Mouse (Mus musculus): ENCODE data around the gene Rtn4r. TPM values are rescaled to one million over a fixed set of nuclear protein-coding genes. Genes with fewer than 3 reads are reported as not detected.
A peak's percentile ranks its signal among the peaks of the same experiment; 100 is the strongest.

Rtn4r gene
- polyA plus RNA-seq, 1 experiment from 2014 or later: 10.7 TPM

GRCm38 (mm10) chr16:18119031-18119730, 8.3 kb upstream of the Rtn4r start:
- no peaks in the 10 kb centered on the region for H3K4me1 ChIP-seq (ENCODE audit: control insufficient read depth, insufficient read depth, low read length)
- peak; percentile 80 for DNase-seq (ENCODE audit: low spot score)
- H3K27ac ChIP-seq (ENCODE audit: low read depth, low read length): no peak overlapping the region
- no peak overlapping the region for H3K4me2 ChIP-seq (ENCODE audit: low read depth)
- H3K27me3 ChIP-seq (ENCODE audit: control insufficient read depth, insufficient read depth, low read length): no peaks in the 10 kb centered on the region
- 19% methylated on average over 8 of the region's 8 CpGs for WGBS
- ATAC-seq (ENCODE audit: insufficient read depth, low FRiP score, low TSS enrichment): peak; percentile 81
- H3K36me3 ChIP-seq (ENCODE audit: control insufficient read depth, insufficient read depth, low read length): no peaks in the 10 kb centered on the region
- no peak overlapping the region for H3K4me3 ChIP-seq (ENCODE audit: low read depth, low read length)
- no peak overlapping the region for H3K9ac ChIP-seq (ENCODE audit: low read length)
- no peaks in the 10 kb centered on the region for H3K9me3 ChIP-seq (ENCODE audit: control insufficient read depth, low read length)

- no peaks in the 10 kb centered on the region; the same call in 1 of the 2 replicates for H3K4me1 ChIP-seq (ENCODE audit: control insufficient read depth, insufficient read depth, low read length)
- H3K9me3 ChIP-seq (ENCODE audit: control insufficient read depth, low read length): no peaks in the 10 kb centered on the region
- DNase-seq (ENCODE audit: low spot score) (no peak), ATAC-seq (ENCODE audit: insufficient read depth, low FRiP score, low TSS enrichment) (no peak)
- no peak overlapping the region for H3K27ac ChIP-seq (ENCODE audit: low read depth, low read length)
- H3K9ac ChIP-seq (ENCODE audit: low read length): no peak overlapping the region
- no peak overlapping the region for H3K4me2 ChIP-seq (ENCODE audit: low read depth)
- H3K36me3 ChIP-seq (ENCODE audit: control insufficient read depth, insufficient read depth, low read length): no peaks in the 10 kb centered on the region
- WGBS: 68% methylated on average over 2 of the region's 2 CpGs
- H3K27me3 ChIP-seq (ENCODE audit: control insufficient read depth, insufficient read depth, low read length): peaks cover 16% of the 10 kb centered on the region
- no peak overlapping the region for H3K4me3 ChIP-seq (ENCODE audit: low read depth, low read length)
Observed at GRCm38 (mm10) chr16:18122740-18123139, 4.7 kb upstream of the Rtn4r start.

- WGBS: 71% methylated on average over 1 of the region's 1 CpGs
- no peak overlapping the region for H3K27ac ChIP-seq (ENCODE audit: low read depth, low read length)
Observed at GRCm38 (mm10) chr16:18123471-18123870, 4.0 kb upstream of the Rtn4r start.

GRCm38 (mm10) chr16:18124040-18124439, 3.4 kb upstream of the Rtn4r start:
- peaks cover 23% of the 10 kb centered on the region for H3K27me3 ChIP-seq (ENCODE audit: control insufficient read depth, insufficient read depth, low read length)
- DNase-seq (ENCODE audit: low spot score): no peak
- 79% methylated on average over 4 of the region's 4 CpGs for WGBS
- no peak overlapping the region for H3K4me2 ChIP-seq (ENCODE audit: low read depth)
- H3K9me3 ChIP-seq (ENCODE audit: control insufficient read depth, low read length): no peaks in the 10 kb centered on the region
- no peak for ATAC-seq (ENCODE audit: insufficient read depth, low FRiP score, low TSS enrichment)
- no peak overlapping the region for H3K27ac ChIP-seq (ENCODE audit: low read depth, low read length)
- H3K4me3 ChIP-seq (ENCODE audit: low read depth, low read length): no peak overlapping the region
- no peaks in the 10 kb centered on the region for H3K36me3 ChIP-seq (ENCODE audit: control insufficient read depth, insufficient read depth, low read length)
- H3K9ac ChIP-seq (ENCODE audit: low read length): no peak overlapping the region
- no peaks in the 10 kb centered on the region; the same call in 1 of the 2 replicates for H3K4me1 ChIP-seq (ENCODE audit: control insufficient read depth, insufficient read depth, low read length)

More at GRCm38 (mm10) chr16:18123471-18123870, 4.0 kb upstream of the Rtn4r start:
- Histone ChIP-seq H3K36me3 (ENCODE audit: control insufficient read depth, insufficient read depth, low read length) (no peaks in the 10 kb centered on the region), H3K27me3 (ENCODE audit: control insufficient read depth, insufficient read depth, low read length) (peaks cover 18% of the 10 kb centered on the region), H3K4me1 (ENCODE audit: control insufficient read depth, insufficient read depth, low read length) (no peaks in the 10 kb centered on the region; the same call in 1 of the 2 replicates), H3K9ac (ENCODE audit: low read length) (no peak overlapping the region), H3K9me3 (ENCODE audit: control insufficient read depth, low read length) (no peaks in the 10 kb centered on the region), H3K4me3 (ENCODE audit: low read depth, low read length) (no peak overlapping the region), H3K4me2 (ENCODE audit: low read depth) (no peak overlapping the region)
- DNase-seq (ENCODE audit: low spot score): no peak
- no peak for ATAC-seq (ENCODE audit: insufficient read depth, low FRiP score, low TSS enrichment)

- no peak for ATAC-seq (ENCODE audit: insufficient read depth, low FRiP score, low TSS enrichment)
- no peaks in the 10 kb centered on the region; the same call in 1 of the 2 replicates for H3K4me1 ChIP-seq (ENCODE audit: control insufficient read depth, insufficient read depth, low read length)
- DNase-seq (ENCODE audit: low spot score): no peak
- no peak overlapping the region for H3K4me2 ChIP-seq (ENCODE audit: low read depth)
- no peak overlapping the region for H3K27ac ChIP-seq (ENCODE audit: low read depth, low read length)
- WGBS: 28% methylated on average over 5 of the region's 5 CpGs
- H3K9ac ChIP-seq (ENCODE audit: low read length): 0 out of 2 replicates have a peak overlapping the region, but pooled peaks have one; percentile 11
- no peaks in the 10 kb centered on the region for H3K9me3 ChIP-seq (ENCODE audit: control insufficient read depth, low read length)
- peaks cover 29% of the 10 kb centered on the region for H3K27me3 ChIP-seq (ENCODE audit: control insufficient read depth, insufficient read depth, low read length)
- no peak overlapping the region for H3K4me3 ChIP-seq (ENCODE audit: low read depth, low read length)
- no peaks in the 10 kb centered on the region for H3K36me3 ChIP-seq (ENCODE audit: control insufficient read depth, insufficient read depth, low read length)
Observed at GRCm38 (mm10) chr16:18124626-18125025, 2.8 kb upstream of the Rtn4r start.

GRCm38 (mm10) chr16:18125131-18125530, 2.3 kb upstream of the Rtn4r start:
- Histone ChIP-seq H3K4me3 (ENCODE audit: low read depth, low read length) (no peak overlapping the region), H3K9me3 (ENCODE audit: control insufficient read depth, low read length) (no peaks in the 10 kb centered on the region), H3K9ac (ENCODE audit: low read length) (no peak overlapping the region), H3K27me3 (ENCODE audit: control insufficient read depth, insufficient read depth, low read length) (peaks cover 29% of the 10 kb centered on the region), H3K4me2 (ENCODE audit: low read depth) (no peak overlapping the region), H3K27ac (ENCODE audit: low read depth, low read length) (no peak overlapping the region), H3K4me1 (ENCODE audit: control insufficient read depth, insufficient read depth, low read length) (no peaks in the 10 kb centered on the region; the same call in 1 of the 2 replicates), H3K36me3 (ENCODE audit: control insufficient read depth, insufficient read depth, low read length) (no peaks in the 10 kb centered on the region)
- ATAC-seq (ENCODE audit: insufficient read depth, low FRiP score, low TSS enrichment) (no peak), DNase-seq (ENCODE audit: low spot score) (no peak)
- WGBS: 63% methylated on average over 2 of the region's 2 CpGs

- ATAC-seq (ENCODE audit: insufficient read depth, low FRiP score, low TSS enrichment) (no peak), DNase-seq (ENCODE audit: low spot score) (no peak)
- Histone ChIP-seq H3K27me3 (ENCODE audit: control insufficient read depth, insufficient read depth, low read length) (peaks cover 29% of the 10 kb centered on the region), H3K4me1 (ENCODE audit: control insufficient read depth, insufficient read depth, low read length) (no peaks in the 10 kb centered on the region; the same call in 1 of the 2 replicates), H3K4me3 (ENCODE audit: low read depth, low read length) (no peak overlapping the region), H3K4me2 (ENCODE audit: low read depth) (no peak overlapping the region), H3K9ac (ENCODE audit: low read length) (no peak overlapping the region), H3K36me3 (ENCODE audit: control insufficient read depth, insufficient read depth, low read length) (no peaks in the 10 kb centered on the region), H3K9me3 (ENCODE audit: control insufficient read depth, low read length) (no peaks in the 10 kb centered on the region), H3K27ac (ENCODE audit: low read depth, low read length) (no peak overlapping the region)
- WGBS: 79% methylated on average over 3 of the region's 3 CpGs
Observed at GRCm38 (mm10) chr16:18126211-18126610, 1.2 kb upstream of the Rtn4r start.

GRCm38 (mm10) chr16:18127871-18128563, 575 bp downstream of the Rtn4r start:
- DNase-seq (ENCODE audit: low spot score) (peak; percentile 21), ATAC-seq (ENCODE audit: insufficient read depth, low FRiP score, low TSS enrichment) (peak; percentile 43; the same call in 1 of the 2 replicates)
- Histone ChIP-seq H3K9me3 (ENCODE audit: control insufficient read depth, low read length) (no peaks in the 10 kb centered on the region), H3K4me2 (ENCODE audit: low read depth) (peak overlapping the region; percentile 97), H3K27me3 (ENCODE audit: control insufficient read depth, insufficient read depth, low read length) (peaks cover 29% of the 10 kb centered on the region), H3K4me3 (ENCODE audit: low read depth, low read length) (peak overlapping the region; percentile 69), H3K36me3 (ENCODE audit: control insufficient read depth, insufficient read depth, low read length) (no peaks in the 10 kb centered on the region), H3K27ac (ENCODE audit: low read depth, low read length) (peak overlapping the region; percentile 60; the same call in 1 of the 2 replicates), H3K9ac (ENCODE audit: low read length) (peak overlapping the region; percentile 75), H3K4me1 (ENCODE audit: control insufficient read depth, insufficient read depth, low read length) (no peaks in the 10 kb centered on the region; the same call in 1 of the 2 replicates)
- WGBS: 2% methylated on average over 43 of the region's 52 CpGs

Measured in neural tube, embryonic 11.5 days (tissue).